Mouse (Mus musculus): ENCODE results near the gene Pnliprp1.
A peak's percentile ranks its signal among the peaks of the same experiment; 100 is the strongest.

The Pnliprp1 gene

DNA sequence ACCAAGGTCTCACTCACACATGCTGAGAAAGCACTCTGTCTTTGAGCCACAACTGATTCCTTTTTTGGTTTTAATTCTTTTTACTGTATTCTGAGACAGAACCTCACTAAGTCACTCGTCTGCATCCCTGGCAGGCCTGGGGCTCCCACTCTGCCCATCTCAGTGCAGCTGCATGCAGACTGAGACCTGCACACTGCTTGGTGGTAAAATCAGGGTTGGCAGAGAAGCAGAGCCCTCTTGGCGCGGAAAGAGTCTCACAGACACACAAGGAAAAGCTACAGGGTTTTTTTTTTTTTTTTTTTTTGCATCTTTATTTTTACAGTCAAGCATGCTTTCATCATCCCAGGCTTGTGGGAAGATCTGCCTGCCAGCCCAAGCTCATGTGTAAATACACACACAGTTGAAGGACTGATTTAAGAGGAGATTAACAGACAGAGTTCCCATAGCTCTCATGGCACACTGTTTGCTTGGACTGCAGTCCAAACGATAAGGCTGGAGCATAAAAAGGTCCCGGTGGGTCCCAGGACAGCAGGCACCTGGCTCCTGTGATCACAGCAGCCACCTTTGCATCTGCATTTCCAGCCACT lies at the start of gene Pnliprp1:
Pnliprp1 (plus strand) TSS at position 443 of the 587 bp plus-strand sequence.
- no peak for DNase-seq (ENCODE audit: low spot score)

- no peak for DNase-seq (ENCODE audit: low spot score)
These were observed 39.8 kb upstream of the Pnliprp1 start for GRCm38 (mm10) chr19:58688933-58689332.

DNA sequence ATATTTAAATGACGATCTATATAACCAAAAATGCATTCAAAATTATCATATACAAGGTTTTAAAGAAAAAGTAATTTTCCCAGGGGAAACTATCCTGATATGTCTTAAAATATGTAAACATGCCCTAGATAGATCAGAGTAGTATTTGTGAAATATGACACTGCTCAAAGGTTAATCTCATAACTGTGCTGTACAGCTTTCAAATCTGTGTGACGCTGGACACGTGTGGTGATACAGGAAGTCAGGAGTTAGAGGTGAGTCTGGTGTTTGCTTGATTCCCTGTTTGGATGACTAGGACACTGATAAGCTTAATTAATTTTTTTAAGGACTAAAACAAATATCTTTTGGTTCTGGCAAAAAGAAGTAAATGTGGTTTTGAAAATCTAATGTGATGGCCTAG lies 33.4 kb upstream of the Pnliprp1 start:
- no peak for DNase-seq (ENCODE audit: low spot score)

DNA sequence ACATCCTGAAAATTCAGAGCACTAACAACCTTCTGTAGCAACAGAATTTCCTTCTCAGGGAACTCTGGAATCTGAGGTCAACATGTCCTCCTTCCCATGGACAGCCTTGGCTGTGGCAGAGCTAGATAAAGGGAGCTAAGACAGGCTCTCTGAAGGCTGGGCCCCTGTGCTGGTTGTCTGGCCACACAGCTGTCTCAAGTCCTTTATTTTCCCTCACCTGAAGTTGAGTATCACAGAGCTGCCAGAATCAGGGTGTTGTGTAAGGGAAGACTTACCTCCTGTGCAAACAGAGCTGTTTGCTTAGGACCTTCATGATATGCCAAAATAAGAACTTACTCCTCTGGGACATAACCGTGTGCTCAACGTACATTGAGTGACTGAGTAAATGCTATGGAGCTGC lies 32.5 kb upstream of the Pnliprp1 start:
- DNase-seq (ENCODE audit: low spot score) = peak; percentile 13

DNA sequence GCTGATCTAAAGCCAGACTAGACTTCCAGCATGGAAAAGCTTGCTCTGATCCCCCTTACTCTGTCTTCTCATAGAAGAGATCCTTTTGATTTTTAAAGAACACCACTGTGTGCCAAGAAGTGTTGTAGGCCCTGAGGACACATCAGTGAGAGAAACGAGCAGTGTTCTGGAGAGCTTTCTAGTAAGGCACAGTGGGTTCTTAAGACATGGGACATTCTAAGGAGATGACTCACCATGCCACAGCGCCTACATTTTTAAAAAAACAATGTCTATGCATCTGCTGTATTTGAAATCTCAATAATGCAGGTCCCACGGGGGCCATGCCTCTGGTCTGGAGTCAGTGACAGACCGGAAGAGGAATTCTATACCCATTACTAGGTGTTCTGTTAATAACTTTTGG lies 24.1 kb upstream of the Pnliprp1 start:
- no peak for DNase-seq (ENCODE audit: low spot score)

DNA sequence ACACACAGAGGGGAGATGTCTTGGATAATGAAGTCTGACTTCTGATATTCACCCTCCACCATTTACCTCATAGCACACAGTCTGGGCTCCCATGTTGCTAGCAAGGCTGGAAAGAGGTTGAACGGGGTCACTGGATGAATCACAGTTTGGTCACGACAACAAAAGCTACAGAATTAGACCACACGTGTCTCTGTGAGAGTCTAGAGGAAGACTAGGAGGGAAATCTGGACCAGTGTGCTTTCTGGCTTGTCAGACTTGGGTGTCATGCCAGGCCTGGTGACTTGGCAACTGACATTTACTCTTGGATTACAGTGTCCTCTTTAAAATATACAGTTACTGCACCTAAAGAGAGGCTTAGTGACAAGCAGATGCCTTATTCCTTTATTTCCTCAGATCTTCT lies 20.1 kb upstream of the Pnliprp1 start:
- no peak for DNase-seq (ENCODE audit: low spot score)

- DNase-seq (ENCODE audit: low spot score) = no peak
These were observed 10.8 kb upstream of the Pnliprp1 start for GRCm38 (mm10) chr19:58717925-58718324.

DNA sequence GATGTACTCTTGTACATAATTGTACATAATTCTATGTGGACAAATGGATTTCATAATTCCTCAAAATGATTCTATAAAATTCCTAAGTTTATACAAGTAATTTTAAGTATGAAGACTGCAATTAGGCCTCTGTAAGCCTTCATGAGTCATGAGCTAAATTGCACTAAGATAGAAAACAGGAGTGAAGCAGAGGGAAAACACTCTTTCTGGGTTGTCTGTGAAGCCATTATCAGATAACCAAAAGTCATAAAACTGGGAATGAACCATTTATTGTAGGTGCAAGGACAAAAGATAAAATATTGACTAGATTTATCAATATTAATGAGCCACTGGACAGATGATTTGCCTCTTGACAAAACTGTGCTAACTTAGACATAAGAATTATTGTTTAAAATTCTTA lies 8.2 kb upstream of the Pnliprp1 start:
- no peak for DNase-seq (ENCODE audit: low spot score)

GRCm38 (mm10) chr19:58726551-58726950 lies 2.1 kb upstream of the Pnliprp1 start:
- DNase-seq (ENCODE audit: low spot score) = no peak

DNA sequence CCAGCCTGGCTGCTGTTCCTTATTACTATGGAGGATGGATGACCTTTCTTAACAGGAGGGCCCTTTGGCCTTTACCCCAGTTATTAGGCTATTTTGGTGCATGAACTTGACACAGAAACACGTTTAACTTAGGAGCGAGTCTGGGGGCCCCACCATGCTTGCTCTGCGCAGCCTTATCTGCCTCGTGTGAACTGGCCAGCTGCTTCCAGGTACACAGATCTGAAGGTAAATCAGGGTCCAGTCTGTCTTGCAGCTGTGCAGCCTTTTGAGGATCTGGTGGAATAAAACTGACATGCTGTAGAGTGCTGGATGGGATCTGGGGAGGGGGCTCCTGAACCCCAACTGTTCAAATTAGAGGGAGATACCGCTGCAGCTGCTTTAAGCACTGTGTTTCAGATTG lies 931 bp upstream of the Pnliprp1 start:
- DNase-seq (ENCODE audit: low spot score) = no peak

DNA sequence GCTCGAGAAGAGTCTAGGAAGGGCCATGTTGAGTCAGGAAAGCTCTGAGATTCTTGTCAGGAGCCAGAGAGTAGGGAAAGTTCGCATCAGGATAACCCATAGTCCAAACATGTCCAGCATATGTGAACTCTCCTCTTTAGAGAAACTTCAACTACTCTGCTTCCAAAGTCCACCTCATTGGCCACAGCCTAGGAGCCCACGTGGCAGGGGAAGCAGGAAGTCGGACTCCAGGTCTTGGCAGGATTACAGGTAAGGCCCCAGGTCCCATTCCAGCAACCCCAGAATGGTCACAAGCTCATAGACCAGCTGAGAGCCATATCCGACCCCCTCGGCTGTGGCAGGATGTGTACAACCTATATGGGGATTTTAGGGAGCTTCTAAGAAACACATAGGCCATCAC lies 4.5 kb downstream of the Pnliprp1 start:
- no peak for DNase-seq (ENCODE audit: low spot score)

GRCm38 (mm10) chr19:58738111-58738510 lies 9.4 kb downstream of the Pnliprp1 start:
- no peak for DNase-seq (ENCODE audit: low spot score)

DNA sequence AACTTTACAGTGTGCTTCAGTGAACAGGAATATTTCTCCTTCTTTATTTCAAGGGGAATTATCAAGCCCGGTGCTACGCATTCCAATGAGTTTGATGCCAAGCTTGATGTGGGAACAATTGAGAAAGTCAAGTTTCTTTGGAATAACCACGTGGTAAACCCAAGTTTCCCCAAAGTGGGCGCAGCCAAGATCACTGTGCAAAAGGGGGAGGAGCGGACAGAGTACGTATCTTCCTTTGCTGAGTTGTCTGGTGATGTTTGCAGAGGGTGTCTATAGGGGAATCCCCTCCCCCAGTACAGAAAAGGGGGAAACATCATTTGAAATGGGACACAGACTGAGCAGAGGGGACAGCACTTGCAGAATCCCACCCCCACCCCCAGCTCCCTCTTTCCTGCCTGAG lies 12.3 kb downstream of the Pnliprp1 start:
- no peak for DNase-seq (ENCODE audit: low spot score)

DNA sequence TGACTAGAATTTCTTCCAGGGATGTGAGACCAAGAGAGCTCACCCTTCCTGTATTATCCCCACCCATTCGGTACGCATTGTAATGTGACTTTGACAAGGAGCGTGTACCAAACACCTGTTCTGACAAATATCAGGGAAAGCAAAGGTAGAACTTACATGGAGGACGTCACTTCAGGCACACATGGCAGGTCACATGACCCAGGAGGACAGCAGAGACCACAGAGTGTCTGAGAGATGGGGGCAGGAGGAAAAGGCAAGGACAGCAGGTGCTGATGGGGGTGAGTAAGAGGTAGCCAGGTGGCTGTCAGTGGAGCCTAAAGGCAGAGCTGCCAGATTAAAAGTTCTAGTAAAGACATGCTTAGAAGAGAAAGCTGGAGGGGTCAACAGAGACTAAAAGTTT lies 14.0 kb downstream of the Pnliprp1 start:
- DNase-seq (ENCODE audit: low spot score) = no peak

DNA sequence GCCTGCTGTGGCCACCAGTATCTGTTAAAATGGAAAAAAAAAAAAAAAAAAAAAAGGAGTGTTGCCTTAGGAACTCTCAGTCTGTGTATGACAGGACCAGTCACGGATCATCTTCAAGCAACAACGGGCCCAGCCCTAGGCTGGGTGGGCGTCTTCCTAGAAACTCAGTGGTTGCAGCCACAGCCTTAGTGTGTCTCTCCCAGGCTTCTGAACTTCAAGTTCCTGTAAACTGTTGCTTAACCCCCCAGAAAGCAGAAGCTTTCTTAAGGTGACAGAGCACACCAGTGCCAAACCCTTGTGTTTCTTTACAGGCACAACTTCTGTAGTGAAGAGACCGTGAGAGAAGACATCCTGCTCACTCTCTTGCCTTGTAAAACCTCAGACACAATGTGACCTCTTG lies 15.0 kb downstream of the Pnliprp1 start:
- DNase-seq (ENCODE audit: low spot score) = no peak

GRCm38 (mm10) chr19:58747498-58748000 lies 18.9 kb downstream of the Pnliprp1 start:
- DNase-seq (ENCODE audit: low spot score) = no peak

GRCm38 (mm10) chr19:58750822-58751221 lies 22.1 kb downstream of the Pnliprp1 start:
- no peak for DNase-seq (ENCODE audit: low spot score)

DNA sequence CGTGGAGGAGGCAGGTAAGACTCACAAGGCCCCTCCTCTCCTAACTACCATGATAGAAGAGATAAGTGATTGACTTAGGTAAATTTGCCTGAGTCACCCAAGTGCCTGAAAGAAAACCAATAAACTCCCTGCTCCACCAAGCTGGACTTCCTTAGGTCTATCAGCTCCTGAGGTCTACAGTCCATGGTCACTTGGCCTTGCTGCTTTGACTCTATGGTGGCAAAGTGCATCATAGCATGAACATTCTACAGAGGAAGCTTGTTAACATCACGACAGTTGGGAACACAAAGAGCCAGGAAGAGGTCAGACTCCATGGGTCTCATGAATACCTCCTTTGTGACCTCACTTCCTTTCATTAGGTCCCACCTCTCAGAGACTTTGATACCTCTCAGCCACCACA lies 22.8 kb downstream of the Pnliprp1 start:
- DNase-seq (ENCODE audit: low spot score) = no peak

DNA sequence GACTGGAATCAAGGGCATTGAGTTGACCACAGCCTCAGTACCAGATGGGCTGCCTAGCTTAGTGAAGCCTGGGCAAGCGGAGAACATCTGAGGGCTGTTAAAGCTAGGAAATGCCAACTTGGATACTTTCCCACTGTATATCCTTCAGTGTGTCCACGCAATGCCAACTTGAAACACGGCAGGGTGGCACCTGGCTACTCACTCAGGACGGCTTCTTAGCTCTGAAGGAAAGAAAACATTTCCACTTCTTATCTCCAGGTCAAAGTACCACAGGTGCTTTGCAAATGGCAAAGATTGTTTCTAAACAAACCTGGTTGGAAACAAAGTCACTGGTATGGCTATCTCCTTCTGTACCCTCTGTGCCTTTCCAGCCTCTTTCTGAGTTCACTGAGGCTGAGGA lies 30.2 kb downstream of the Pnliprp1 start:
- DNase-seq (ENCODE audit: low spot score) = no peak

DNA sequence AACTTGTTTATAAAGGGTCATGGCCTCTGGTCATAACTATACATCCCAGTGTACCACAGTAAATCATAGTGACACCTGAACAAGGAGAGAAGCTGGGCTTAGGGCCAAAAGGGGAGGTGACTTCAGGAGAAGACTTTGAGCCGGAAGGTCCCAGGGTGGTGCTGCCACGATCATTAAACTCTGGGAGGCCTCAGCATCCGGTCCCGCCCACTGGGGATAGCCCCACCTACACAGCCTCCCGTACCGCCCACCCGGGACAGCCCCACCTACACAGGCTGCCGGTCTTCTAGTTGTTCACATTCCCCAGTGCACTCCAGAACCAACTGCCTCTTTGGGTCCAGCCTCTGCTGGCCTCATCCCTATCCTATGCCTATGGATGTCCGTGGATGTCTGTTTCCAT lies 30.7 kb downstream of the Pnliprp1 start, which contains the start of gene Pnliprp2:
Pnliprp2 (plus strand) TSS at position 297 of the 400 bp plus-strand sequence.
- peak; percentile 45 for DNase-seq (ENCODE audit: low spot score)

DNA sequence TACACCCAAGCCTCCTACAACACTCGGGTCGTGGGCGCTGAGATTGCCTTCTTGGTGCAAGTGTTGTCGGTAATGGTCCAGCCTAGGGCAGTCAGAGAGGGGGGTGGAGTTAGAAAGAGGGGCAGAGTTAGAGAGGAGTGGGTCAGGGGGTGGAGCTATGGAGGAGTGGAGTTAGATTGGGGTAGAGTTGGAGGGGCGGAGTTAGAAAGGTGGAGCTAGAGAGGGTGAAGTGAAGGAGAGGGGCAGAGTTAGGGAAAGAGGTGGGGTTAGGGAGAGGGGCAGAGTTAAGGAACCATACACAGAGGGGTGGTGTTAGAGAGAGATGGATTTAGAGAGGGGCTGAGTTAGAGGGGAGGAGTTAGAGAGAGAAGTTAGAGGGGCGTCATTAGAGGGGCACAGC lies 33.6 kb downstream of the Pnliprp1 start:
- no peak for DNase-seq (ENCODE audit: low spot score)

DNA sequence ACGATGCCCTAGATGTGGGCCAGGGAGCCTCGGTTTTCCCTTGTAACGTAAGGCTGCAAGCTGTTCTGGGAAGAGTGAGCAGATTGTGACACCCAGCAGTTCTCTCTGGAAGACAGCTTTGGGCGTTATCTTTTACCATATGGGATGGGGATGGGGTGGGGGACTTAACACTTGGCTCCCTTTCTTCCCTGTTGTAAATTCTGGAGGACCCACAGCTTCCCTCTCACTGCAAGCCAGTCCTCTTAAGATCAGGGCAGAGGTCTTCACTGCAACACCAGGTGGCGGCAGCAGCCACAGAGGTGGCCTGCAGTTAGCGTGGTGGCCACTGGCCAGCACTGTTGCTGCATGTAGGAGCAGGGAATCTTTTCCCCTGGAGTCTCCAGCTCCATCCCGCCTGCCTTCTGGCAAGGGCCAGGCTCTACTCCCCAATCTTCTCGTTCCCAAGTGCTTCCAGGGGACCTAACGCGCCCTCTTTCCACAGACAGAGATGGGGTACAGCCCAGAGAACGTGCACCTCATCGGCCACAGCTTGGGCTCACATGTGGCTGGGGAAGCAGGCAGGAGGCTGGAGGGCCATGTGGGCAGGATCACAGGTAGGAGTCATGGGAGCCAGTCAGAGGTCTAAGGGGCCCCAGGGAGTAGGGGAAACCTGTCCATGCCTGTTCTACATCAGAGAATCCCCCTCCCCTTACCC lies 34.3 kb downstream of the Pnliprp1 start:
- peak; percentile 44 for DNase-seq (ENCODE audit: low spot score)

- no peak for DNase-seq (ENCODE audit: low spot score)
These were observed 38.6 kb downstream of the Pnliprp1 start for GRCm38 (mm10) chr19:58767329-58767728.

DNA sequence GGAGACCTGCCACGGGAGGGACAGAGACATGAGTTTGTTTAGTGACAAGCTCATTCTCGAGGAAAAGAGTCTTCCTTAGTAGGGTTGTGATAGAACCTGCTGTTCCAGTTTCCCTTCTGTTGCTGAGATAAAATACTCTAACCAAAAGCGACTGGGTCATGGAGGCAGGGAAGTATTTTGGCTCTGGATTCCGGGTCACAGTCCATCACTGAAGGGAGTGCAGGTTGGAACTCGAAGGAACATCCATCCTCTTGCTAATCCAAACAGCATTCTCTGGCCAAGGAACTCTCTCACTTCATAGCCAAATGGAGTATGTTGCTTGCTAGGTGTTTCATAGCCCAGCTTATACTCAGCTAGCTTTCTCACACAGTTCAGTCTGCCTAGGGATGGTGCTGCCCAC lies 47.8 kb downstream of the Pnliprp1 start:
- DNase-seq (ENCODE audit: low spot score) = no peak
